Mouse (Mus musculus) c-Kit-positive CD71-negative TER-119-negative erythroid progenitor cells, embryonic 14.5 days (primary cell): ENCODE results near the gene Rin2.

Source experiments
- DNase-seq: peaks from one replicate; pipeline ENCODE4 v3.0.0-alpha.2; 2013; ENCODE audit warnings: low read depth

Gene Rin2

GRCm38 (mm10) chr2:145788562-145789346, 113.7 kb downstream of the Rin2 start:
- no peak for DNase-seq

GRCm38 (mm10) chr2:145793702-145794101, 118.7 kb downstream of the Rin2 start:
- DNase-seq = no peak

- DNase-seq = peak; percentile 34
Measured at GRCm38 (mm10) chr2:145794318-145794954, 119.4 kb downstream of the Rin2 start.

- no peak for DNase-seq
Measured at GRCm38 (mm10) chr2:145797851-145798250, 122.8 kb downstream of the Rin2 start.

GRCm38 (mm10) chr2:145798954-145799353, 123.9 kb downstream of the Rin2 start:
- no peak for DNase-seq

- no peak for DNase-seq
Measured at GRCm38 (mm10) chr2:145801322-145802052, 126.5 kb downstream of the Rin2 start.

- DNase-seq = no peak
Measured at GRCm38 (mm10) chr2:145802626-145803025, 127.6 kb downstream of the Rin2 start.

GRCm38 (mm10) chr2:145803822-145804342, 128.9 kb downstream of the Rin2 start:
- DNase-seq = no peak

GRCm38 (mm10) chr2:145804524-145804923, 129.5 kb downstream of the Rin2 start:
- DNase-seq = no peak

GRCm38 (mm10) chr2:145807276-145807675, 132.3 kb downstream of the Rin2 start:
- DNase-seq = no peak

- DNase-seq = no peak
Measured at GRCm38 (mm10) chr2:145808251-145808650, 133.2 kb downstream of the Rin2 start.

- DNase-seq = no peak
Measured at GRCm38 (mm10) chr2:145808667-145809066, 133.7 kb downstream of the Rin2 start.

GRCm38 (mm10) chr2:145810676-145811075, 135.7 kb downstream of the Rin2 start:
- no peak for DNase-seq

GRCm38 (mm10) chr2:145812818-145813217, 137.8 kb downstream of the Rin2 start:
- no peak for DNase-seq

GRCm38 (mm10) chr2:145817195-145817594, 142.2 kb downstream of the Rin2 start:
- DNase-seq = no peak

- DNase-seq = peak; percentile 55
Measured at GRCm38 (mm10) chr2:145822013-145822782, 147.2 kb downstream of the Rin2 start.

- no peak for DNase-seq
Measured at GRCm38 (mm10) chr2:145822783-145823729, 148.0 kb downstream of the Rin2 start.

- no peak for DNase-seq
Measured at GRCm38 (mm10) chr2:145824749-145825148, 149.7 kb downstream of the Rin2 start.

- no peak for DNase-seq
Measured at GRCm38 (mm10) chr2:145825221-145825620, 150.2 kb downstream of the Rin2 start.

GRCm38 (mm10) chr2:145827930-145828329, 152.9 kb downstream of the Rin2 start:
- DNase-seq = no peak

- no peak for DNase-seq
Measured at GRCm38 (mm10) chr2:145828603-145829002, 153.6 kb downstream of the Rin2 start.
